Mouse (Mus musculus): ENCODE measurements around the gene Kcnq5. TPM values are rescaled to one million over a fixed set of nuclear protein-coding genes. Genes with fewer than 3 reads are reported as not detected.
"Not testable (repeated sequence)": the region's sequence is repeated elsewhere in the genome, so short reads cannot be mapped to it uniquely, and the experiment has no call there.

Gene Kcnq5
- polyA plus RNA-seq, 1 experiment from 2014 or later, result 2.7 TPM

GRCm38 (mm10) chr1:21616666-21617065, 345.1 kb downstream of the Kcnq5 start:
- no peaks in the 10 kb centered on the region for H3K9me3 ChIP-seq
- no peak overlapping the region for H3K4me2 ChIP-seq (replicated peaks)
- H3K27me3 ChIP-seq, result no peaks in the 10 kb centered on the region
- H3K4me1 ChIP-seq, result 0 out of 2 replicates have a peak, but pooled peaks cover 2% of the 10 kb centered on the region
- no peaks in the 10 kb centered on the region for H3K36me3 ChIP-seq
- no peak overlapping the region for H3K4me3 ChIP-seq
- WGBS, result 72% methylated on average over 4 of the region's 4 CpGs
- ATAC-seq (ENCODE audit: low FRiP score, low read depth), result no peak
- H3K27ac ChIP-seq, result no peak overlapping the region
- H3K9ac ChIP-seq, result no peak overlapping the region

GRCm38 (mm10) chr1:21613933-21614332, 347.8 kb downstream of the Kcnq5 start:
- WGBS, result 54% methylated on average over 2 of the region's 2 CpGs
- no peaks in the 10 kb centered on the region for H3K36me3 ChIP-seq
- no peak overlapping the region for H3K4me2 ChIP-seq (replicated peaks)
- no peaks in the 10 kb centered on the region for H3K4me1 ChIP-seq
- no peak overlapping the region for H3K27ac ChIP-seq
- no peaks in the 10 kb centered on the region for H3K27me3 ChIP-seq
- no peak; the same call in 1 of the 2 replicates for ATAC-seq (ENCODE audit: low FRiP score, low read depth)
- no peak overlapping the region for H3K9ac ChIP-seq
- H3K9me3 ChIP-seq, result no peaks in the 10 kb centered on the region
- no peak overlapping the region for H3K4me3 ChIP-seq

- WGBS, result 70% methylated on average over 4 of the region's 4 CpGs
- H3K9me3 ChIP-seq, result no peaks in the 10 kb centered on the region
- no peak overlapping the region for H3K27ac ChIP-seq
- no peak overlapping the region for H3K4me3 ChIP-seq
- H3K4me2 ChIP-seq (replicated peaks), result no peak overlapping the region
- no peaks in the 10 kb centered on the region for H3K36me3 ChIP-seq
- ATAC-seq (ENCODE audit: low FRiP score, low read depth), result no peak
- H3K27me3 ChIP-seq, result no peaks in the 10 kb centered on the region
- H3K4me1 ChIP-seq, result no peaks in the 10 kb centered on the region
- H3K9ac ChIP-seq, result no peak overlapping the region
These were observed 357.7 kb downstream of the Kcnq5 start for GRCm38 (mm10) chr1:21604003-21604402.

GRCm38 (mm10) chr1:21602567-21602966, 359.2 kb downstream of the Kcnq5 start:
- no peak overlapping the region for H3K4me2 ChIP-seq (replicated peaks)
- ATAC-seq (ENCODE audit: low FRiP score, low read depth), result no peak
- H3K27ac ChIP-seq, result no peak overlapping the region
- H3K9ac ChIP-seq, result no peak overlapping the region
- no peaks in the 10 kb centered on the region for H3K4me1 ChIP-seq
- H3K9me3 ChIP-seq, result no peaks in the 10 kb centered on the region
- no peak overlapping the region for H3K4me3 ChIP-seq
- no peaks in the 10 kb centered on the region for H3K36me3 ChIP-seq
- no peaks in the 10 kb centered on the region for H3K27me3 ChIP-seq

- ATAC-seq (ENCODE audit: low FRiP score, low read depth), result no peak
These were observed 361.1 kb downstream of the Kcnq5 start for GRCm38 (mm10) chr1:21600606-21601005.

GRCm38 (mm10) chr1:21593872-21594271, 367.9 kb downstream of the Kcnq5 start:
- no peak overlapping the region for H3K4me3 ChIP-seq
- WGBS, result 66% methylated on average over 4 of the region's 4 CpGs
- no peaks in the 10 kb centered on the region for H3K9me3 ChIP-seq
- H3K9ac ChIP-seq, result no peak overlapping the region
- H3K4me1 ChIP-seq, result 0 out of 2 replicates have a peak, but pooled peaks cover 2% of the 10 kb centered on the region
- ATAC-seq (ENCODE audit: low FRiP score, low read depth), result no peak
- H3K36me3 ChIP-seq, result no peaks in the 10 kb centered on the region
- no peaks in the 10 kb centered on the region for H3K27me3 ChIP-seq
- H3K4me2 ChIP-seq (replicated peaks), result no peak overlapping the region
- no peak overlapping the region for H3K27ac ChIP-seq

More at GRCm38 (mm10) chr1:21600606-21601005, 361.1 kb downstream of the Kcnq5 start:
- Histone ChIP-seq H3K4me2 (replicated peaks) (no peak overlapping the region), H3K9me3 (no peaks in the 10 kb centered on the region), H3K27ac (no peak overlapping the region), H3K36me3 (no peaks in the 10 kb centered on the region), H3K4me3 (no peak overlapping the region), H3K4me1 (no peaks in the 10 kb centered on the region), H3K27me3 (no peaks in the 10 kb centered on the region), H3K9ac (no peak overlapping the region)
- WGBS, result 77% methylated on average over 4 of the region's 4 CpGs

GRCm38 (mm10) chr1:21567397-21567796, 394.3 kb downstream of the Kcnq5 start:
- H3K9ac ChIP-seq; H3K36me3 ChIP-seq; H3K4me1 ChIP-seq; H3K27me3 ChIP-seq; H3K4me2 ChIP-seq (replicated peaks); H3K4me3 ChIP-seq; H3K27ac ChIP-seq; ATAC-seq (ENCODE audit: low FRiP score, low read depth); H3K9me3 ChIP-seq: not testable (repeated sequence)
- WGBS, result 87% methylated on average over 2 of the region's 2 CpGs

- Histone ChIP-seq H3K9ac (no peak overlapping the region), H3K9me3 (no peaks in the 10 kb centered on the region), H3K27me3 (no peaks in the 10 kb centered on the region), H3K4me3 (no peak overlapping the region), H3K36me3 (no peaks in the 10 kb centered on the region), H3K4me1 (no peaks in the 10 kb centered on the region), H3K4me2 (replicated peaks) (no peak overlapping the region), H3K27ac (no peak overlapping the region)
- no peak for ATAC-seq (ENCODE audit: low FRiP score, low read depth)
- WGBS, result 78% methylated on average over 6 of the region's 6 CpGs
These were observed 407.1 kb downstream of the Kcnq5 start for GRCm38 (mm10) chr1:21554630-21555029.

- H3K9me3 ChIP-seq, result no peaks in the 10 kb centered on the region
- H3K27me3 ChIP-seq, result no peaks in the 10 kb centered on the region
- H3K9ac ChIP-seq, result no peak overlapping the region
- no peak overlapping the region for H3K4me3 ChIP-seq
- no peaks in the 10 kb centered on the region for H3K4me1 ChIP-seq
- no peaks in the 10 kb centered on the region for H3K36me3 ChIP-seq
- 89% methylated on average over 2 of the region's 2 CpGs for WGBS
- ATAC-seq (ENCODE audit: low FRiP score, low read depth), result no peak
- H3K4me2 ChIP-seq (replicated peaks), result no peak overlapping the region
- H3K27ac ChIP-seq, result no peak overlapping the region
These were observed 409.0 kb downstream of the Kcnq5 start for GRCm38 (mm10) chr1:21552715-21553114.

- Histone ChIP-seq H3K4me2 (replicated peaks) (no peak overlapping the region), H3K27ac (no peak overlapping the region), H3K4me3 (no peak overlapping the region), H3K9me3 (no peaks in the 10 kb centered on the region), H3K27me3 (no peaks in the 10 kb centered on the region), H3K4me1 (no peaks in the 10 kb centered on the region), H3K36me3 (no peaks in the 10 kb centered on the region), H3K9ac (no peak overlapping the region)
- ATAC-seq (ENCODE audit: low FRiP score, low read depth), result no peak
These were observed 417.8 kb downstream of the Kcnq5 start for GRCm38 (mm10) chr1:21543909-21544308.

GRCm38 (mm10) chr1:21539486-21539885, 422.3 kb downstream of the Kcnq5 start:
- ATAC-seq (ENCODE audit: low FRiP score, low read depth), result no peak
- Histone ChIP-seq H3K36me3 (no peaks in the 10 kb centered on the region), H3K27ac (no peak overlapping the region), H3K9ac (no peak overlapping the region), H3K4me1 (no peaks in the 10 kb centered on the region), H3K27me3 (no peaks in the 10 kb centered on the region), H3K9me3 (no peaks in the 10 kb centered on the region), H3K4me3 (no peak overlapping the region), H3K4me2 (replicated peaks) (no peak overlapping the region)
- WGBS, result 67% methylated on average over 2 of the region's 2 CpGs

- no peak for ATAC-seq (ENCODE audit: low FRiP score, low read depth)
- WGBS, result 55% methylated on average over 1 of the region's 1 CpGs
- no peak overlapping the region for H3K4me3 ChIP-seq
- no peaks in the 10 kb centered on the region for H3K36me3 ChIP-seq
- H3K27me3 ChIP-seq, result no peaks in the 10 kb centered on the region
- no peak overlapping the region for H3K9ac ChIP-seq
- 0 out of 2 replicates have a peak, but pooled peaks cover 7% of the 10 kb centered on the region for H3K4me1 ChIP-seq
- H3K9me3 ChIP-seq, result no peaks in the 10 kb centered on the region
- H3K4me2 ChIP-seq (replicated peaks), result no peak overlapping the region
- H3K27ac ChIP-seq, result no peak overlapping the region
These were observed 430.9 kb downstream of the Kcnq5 start for GRCm38 (mm10) chr1:21530823-21531222.

- H3K9ac ChIP-seq, result no peak overlapping the region
- H3K27ac ChIP-seq, result no peak overlapping the region
- H3K4me2 ChIP-seq (replicated peaks), result no peak overlapping the region
- WGBS, result 81% methylated on average over 10 of the region's 10 CpGs
- no peaks in the 10 kb centered on the region for H3K27me3 ChIP-seq
- no peaks in the 10 kb centered on the region for H3K36me3 ChIP-seq
- H3K4me3 ChIP-seq, result no peak overlapping the region
- ATAC-seq (ENCODE audit: low FRiP score, low read depth), result no peak
- no peaks in the 10 kb centered on the region for H3K9me3 ChIP-seq
- peaks cover 5% of the 10 kb centered on the region for H3K4me1 ChIP-seq
These were observed 439.7 kb downstream of the Kcnq5 start for GRCm38 (mm10) chr1:21521995-21522394.

All from limb, embryonic 13.5 days (tissue).